Mouse (Mus musculus) gastrocnemius, postnatal 4 days (tissue): ENCODE data around the gene Cachd1. TPM values are rescaled to one million over a fixed set of nuclear protein-coding genes. Genes with fewer than 3 reads are reported as not detected.

Experiments
- DNase-seq, 2 experiments: peaks; one replicate each; pipeline ENCODE4 v3.0.0; 2021 to 2022; ENCODE audit warnings: low spot score in 2 of 2, mixed read lengths in 2 of 2
- total RNA-seq, 2 experiments: library from RNA; stranded (reverse); gene quantifications; 2 replicates each; pipeline ENCODE4 v1.2.3; 2021

Gene Cachd1
- total RNA-seq, 2 experiments from 2014 or later, result 12.3 to 14.7 TPM

- no peak for DNase-seq
These were observed 10.7 kb downstream of the Cachd1 start for GRCm38 (mm10) chr4:100787201-100787600.

GRCm38 (mm10) chr4:100790176-100790575 is 13.7 kb downstream of the Cachd1 start:
- DNase-seq, result no peak

- DNase-seq, result no peak
These were observed 16.7 kb downstream of the Cachd1 start for GRCm38 (mm10) chr4:100793147-100793546.

- no peak for DNase-seq
These were observed 19.0 kb downstream of the Cachd1 start for GRCm38 (mm10) chr4:100795523-100795922.

- DNase-seq, result no peak
These were observed 24.4 kb downstream of the Cachd1 start for GRCm38 (mm10) chr4:100800730-100801442.

GRCm38 (mm10) chr4:100801443-100801786 is 24.9 kb downstream of the Cachd1 start:
- no peak for DNase-seq

- no peak for DNase-seq
These were observed 34.7 kb downstream of the Cachd1 start for GRCm38 (mm10) chr4:100811057-100811695.

- DNase-seq, result no peak
These were observed 35.5 kb downstream of the Cachd1 start for GRCm38 (mm10) chr4:100811802-100812510.

GRCm38 (mm10) chr4:100813767-100814461 is 37.4 kb downstream of the Cachd1 start:
- no peak for DNase-seq

GRCm38 (mm10) chr4:100819238-100819637 is 42.8 kb downstream of the Cachd1 start:
- DNase-seq, result no peak

GRCm38 (mm10) chr4:100822526-100822925 is 46.1 kb downstream of the Cachd1 start:
- DNase-seq, result no peak

- DNase-seq, result no peak
These were observed 50.9 kb downstream of the Cachd1 start for GRCm38 (mm10) chr4:100827374-100827773.

GRCm38 (mm10) chr4:100828737-100829136 is 52.3 kb downstream of the Cachd1 start:
- DNase-seq, result no peak

- no peak for DNase-seq
These were observed 60.7 kb downstream of the Cachd1 start for GRCm38 (mm10) chr4:100837205-100837604.

GRCm38 (mm10) chr4:100842629-100843028 is 66.2 kb downstream of the Cachd1 start:
- no peak for DNase-seq

GRCm38 (mm10) chr4:100843119-100843518 is 66.6 kb downstream of the Cachd1 start:
- DNase-seq, result no peak

GRCm38 (mm10) chr4:100850846-100851495 is 74.5 kb downstream of the Cachd1 start:
- DNase-seq, result no peak

- DNase-seq, result no peak
These were observed 76.0 kb downstream of the Cachd1 start for GRCm38 (mm10) chr4:100852448-100852847.

- no peak for DNase-seq
These were observed 77.0 kb downstream of the Cachd1 start for GRCm38 (mm10) chr4:100853426-100853825.

GRCm38 (mm10) chr4:100855373-100855772 is 78.9 kb downstream of the Cachd1 start:
- no peak for DNase-seq

- no peak for DNase-seq
These were observed 81.0 kb downstream of the Cachd1 start for GRCm38 (mm10) chr4:100857411-100857869.
